Mouse (Mus musculus) limb, embryonic 14.5 days (tissue): ENCODE measurements at regions not wholly inside any gene's neighbourhood (a gene's known extent, or its start where the extent isn't known, plus 50 kb on each side); places are given as distances from the start of the nearest gene placed in this dataset.

ENCODE experiments used
- ATAC-seq: fragments of 200-750 bp; cut with Nextera tagmentation; 2 replicates; pipeline ENCODE4 v1.8.0; 2017; ENCODE audit warnings: low read depth, moderate number of reproducible peaks, moderate TSS enrichment; ENCODE audit not compliant: low FRiP score
- DNase-seq: peaks from one replicate; pipeline ENCODE4 v3.0.0-alpha.2; 2015; ENCODE audit warnings: low spot score
- H3K27ac ChIP-seq: fragments of 300-500 bp; sonication (generic); replicated peaks from 2 replicates; pipeline ENCODE4 v1.5.1; 2014; ENCODE audit warnings: low read depth, mild to moderate bottlenecking, low read length, moderate library complexity, mixed read lengths
- H3K27me3 ChIP-seq: fragments of 300-500 bp; sonication (generic); 2 replicates; pipeline ENCODE4 v1.6.1; 2014; ENCODE audit warnings: low read length, mixed read lengths; ENCODE audit not compliant: control insufficient read depth, insufficient read depth
- H3K36me3 ChIP-seq: fragments of 300-500 bp; sonication (generic); 2 replicates; pipeline ENCODE4 v1.6.1; 2014; ENCODE audit warnings: mild to moderate bottlenecking, low read length, moderate library complexity, mixed read lengths; ENCODE audit not compliant: control insufficient read depth, insufficient read depth
- H3K4me1 ChIP-seq: fragments of 300-500 bp; sonication (generic); 2 replicates; pipeline ENCODE4 v1.6.1; 2014; ENCODE audit warnings: antibody characterized with exemption, low read length, mixed read lengths; ENCODE audit not compliant: control insufficient read depth, insufficient read depth
- H3K4me2 ChIP-seq: fragments of 300-500 bp; sonication (generic); replicated peaks from 2 replicates; pipeline ENCODE4 v1.6.1; 2014; ENCODE audit warnings: low read depth, mild to moderate bottlenecking, low read length, moderate library complexity; ENCODE audit not compliant: severe bottlenecking
- H3K4me3 ChIP-seq: fragments of 300-500 bp; sonication (generic); replicated peaks from 2 replicates; pipeline ENCODE4 v1.5.1; 2014; ENCODE audit warnings: low read length
- H3K9ac ChIP-seq: fragments of 300-500 bp; sonication (generic); 2 replicates; pipeline ENCODE4 v1.6.1; 2014; ENCODE audit warnings: mild to moderate bottlenecking, low read depth, low read length, moderate library complexity; ENCODE audit not compliant: severe bottlenecking
- H3K9me3 ChIP-seq: fragments of 300-500 bp; sonication (generic); 2 replicates; pipeline ENCODE4 v1.6.1; 2016; ENCODE audit warnings: low read length; ENCODE audit not compliant: control insufficient read depth
- POLR2A ChIP-seq: fragments of 200-500 bp; IDR thresholded peaks from 2 replicates; pipeline ENCODE4 v1.8.0; 2012; ENCODE audit warnings: inconsistent platforms, mild to moderate bottlenecking, moderate library complexity, borderline replicate concordance; ENCODE audit not compliant: insufficient read depth, insufficient read length; ENCODE audit errors: extremely low read depth
- WGBS: fragments of 180-500 bp; shearing (Covaris S2); extraction: QIAGEN DNeasy Blood & Tissue Kit; methylation state at CpG from one replicate; pipeline ENCODE4 v1.1.7; 2014; 5-methylcytosine and 5-hydroxymethylcytosine counted together

DNA sequence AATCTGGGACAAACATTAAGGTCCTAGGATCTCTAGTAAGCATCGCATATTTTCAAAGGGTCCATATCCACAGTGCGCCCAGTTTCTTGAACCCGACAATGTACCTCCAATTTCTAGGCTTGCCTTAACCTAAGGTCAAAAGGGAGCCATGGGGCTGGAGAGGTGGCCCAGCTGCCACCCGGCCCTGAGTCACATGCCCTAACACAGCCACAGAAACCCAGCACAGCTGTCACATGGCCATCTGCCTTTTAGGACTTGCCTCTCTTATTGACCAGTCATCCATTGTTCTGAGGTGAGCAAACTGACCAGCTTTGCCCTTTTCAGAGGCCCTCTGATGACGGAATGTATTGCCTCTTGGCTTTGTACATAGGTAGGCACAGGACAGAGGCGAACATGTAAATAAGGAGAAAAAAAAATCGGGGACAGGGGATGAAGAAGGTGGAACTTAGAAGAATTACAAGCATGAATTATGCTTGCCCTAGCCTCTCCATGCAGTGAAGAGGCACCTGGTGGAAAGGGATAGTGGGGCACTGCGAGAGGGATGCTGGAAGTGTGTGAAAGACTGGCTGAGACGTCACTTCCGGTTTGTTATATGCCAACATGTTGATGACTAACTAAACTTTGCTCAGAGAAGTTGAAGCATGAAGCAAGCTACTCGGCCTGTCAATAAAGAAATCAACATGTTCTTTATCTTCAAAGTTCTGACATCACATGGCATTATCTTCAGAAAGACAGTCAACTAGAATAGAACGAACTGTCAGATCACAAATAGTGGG lies 84.3 kb upstream of the Nap1l1 start:
- no peak for ATAC-seq
- 86% methylated on average over 12 of the region's 12 CpGs for WGBS
- Histone ChIP-seq H3K4me2 (no peak overlapping the region), H3K4me3 (no peak overlapping the region), H3K9me3 (no peaks in the 10 kb centered on the region), H3K27me3 (no peaks in the 10 kb centered on the region), H3K9ac (no peak overlapping the region), H3K36me3 (no peaks in the 10 kb centered on the region), H3K27ac (no peak overlapping the region), H3K4me1 (peaks cover 11% of the 10 kb centered on the region)
- no peak for DNase-seq
- TF ChIP-seq POLR2A: no peak

DNA sequence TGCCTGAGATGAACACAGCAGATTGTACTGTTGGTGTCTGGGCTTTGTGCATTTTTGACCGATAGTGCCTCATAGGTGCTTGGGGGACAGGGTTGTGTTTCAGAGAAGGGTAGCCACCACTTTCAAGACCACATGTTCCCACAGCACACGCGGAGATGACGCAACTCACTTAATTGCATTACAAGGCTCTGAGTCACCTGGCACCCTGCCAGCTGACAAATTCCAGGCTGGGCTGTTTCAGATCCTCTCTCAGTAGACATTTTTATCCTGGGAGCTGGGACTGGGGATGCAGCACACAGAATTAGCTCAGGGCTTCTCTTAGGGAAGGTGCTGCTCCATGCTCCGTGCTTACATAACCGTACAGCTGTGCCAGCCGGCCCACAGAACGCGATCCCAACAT lies 83.1 kb upstream of the Nap1l1 start:
- no peak for TF ChIP-seq POLR2A
- ATAC-seq: peak; percentile 87
- H3K4me2 ChIP-seq: peak overlapping the region; percentile 20; the same call in 1 of the 2 replicates
- peak overlapping the region; percentile 50; the same call in 1 of the 2 replicates for H3K27ac ChIP-seq
- no peaks in the 10 kb centered on the region for H3K36me3 ChIP-seq
- 27% methylated on average over 9 of the region's 9 CpGs for WGBS
- no peak overlapping the region for H3K9ac ChIP-seq
- H3K9me3 ChIP-seq: no peaks in the 10 kb centered on the region
- H3K4me1 ChIP-seq: peaks cover 11% of the 10 kb centered on the region
- no peaks in the 10 kb centered on the region for H3K27me3 ChIP-seq
- peak; percentile 93 for DNase-seq
- no peak overlapping the region for H3K4me3 ChIP-seq

DNA sequence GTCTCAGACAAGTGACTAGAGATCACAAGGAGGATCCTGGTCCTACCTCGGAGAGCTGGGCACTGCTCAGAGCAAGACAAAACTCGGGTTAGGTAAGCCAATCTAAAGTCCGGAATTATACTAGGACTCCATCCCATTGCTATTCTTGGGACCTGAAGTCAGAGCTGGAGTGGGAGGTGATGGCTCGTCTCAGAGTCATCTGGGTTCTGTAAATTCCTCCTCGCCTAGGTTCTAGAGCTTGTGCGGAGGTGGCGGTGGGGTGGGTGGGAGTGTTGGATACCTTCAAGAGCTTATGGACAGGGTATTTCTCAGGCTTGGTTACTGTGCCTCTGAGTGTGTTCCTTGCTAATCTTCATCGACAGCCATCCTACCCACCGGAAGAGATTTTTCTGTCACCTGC lies 78.6 kb upstream of the Nap1l1 start:
- no peaks in the 10 kb centered on the region for H3K9me3 ChIP-seq
- ATAC-seq (no peak), DNase-seq (no peak)
- TF ChIP-seq POLR2A: no peak
- WGBS: 94% methylated on average over 9 of the region's 9 CpGs
- H3K9ac ChIP-seq: no peak overlapping the region
- no peaks in the 10 kb centered on the region for H3K27me3 ChIP-seq
- H3K4me2 ChIP-seq: no peak overlapping the region
- H3K36me3 ChIP-seq: no peaks in the 10 kb centered on the region
- no peak overlapping the region for H3K27ac ChIP-seq
- peaks cover 14% of the 10 kb centered on the region for H3K4me1 ChIP-seq
- no peak overlapping the region for H3K4me3 ChIP-seq

DNA sequence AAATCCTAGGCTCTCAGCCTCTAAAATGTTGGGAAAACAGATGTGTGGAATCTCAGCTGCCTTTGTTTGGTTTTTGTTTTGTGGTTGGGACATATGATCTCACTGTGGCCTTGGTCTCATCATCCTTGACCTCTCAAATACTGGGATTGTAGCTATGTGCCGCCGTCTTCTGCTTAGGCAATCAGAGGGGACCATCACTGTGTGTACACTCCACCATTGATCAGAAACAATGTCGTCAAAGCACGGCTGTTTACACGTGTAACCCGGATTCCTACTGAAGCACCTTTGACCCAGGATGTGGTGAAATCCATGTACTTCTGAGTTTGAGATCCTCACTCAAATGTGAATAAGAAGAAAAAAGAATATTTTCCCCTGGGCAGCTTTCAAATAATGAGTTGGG lies 68.0 kb upstream of the Nap1l1 start:
- no peak for TF ChIP-seq POLR2A
- no peak overlapping the region for H3K9ac ChIP-seq
- H3K9me3 ChIP-seq: no peaks in the 10 kb centered on the region
- H3K27ac ChIP-seq: no peak overlapping the region
- ATAC-seq: no peak
- no peak overlapping the region for H3K4me2 ChIP-seq
- no peak for DNase-seq
- H3K4me1 ChIP-seq: no peaks in the 10 kb centered on the region
- no peak overlapping the region for H3K4me3 ChIP-seq
- no peaks in the 10 kb centered on the region for H3K27me3 ChIP-seq
- H3K36me3 ChIP-seq: no peaks in the 10 kb centered on the region
- WGBS: 88% methylated on average over 6 of the region's 6 CpGs

DNA sequence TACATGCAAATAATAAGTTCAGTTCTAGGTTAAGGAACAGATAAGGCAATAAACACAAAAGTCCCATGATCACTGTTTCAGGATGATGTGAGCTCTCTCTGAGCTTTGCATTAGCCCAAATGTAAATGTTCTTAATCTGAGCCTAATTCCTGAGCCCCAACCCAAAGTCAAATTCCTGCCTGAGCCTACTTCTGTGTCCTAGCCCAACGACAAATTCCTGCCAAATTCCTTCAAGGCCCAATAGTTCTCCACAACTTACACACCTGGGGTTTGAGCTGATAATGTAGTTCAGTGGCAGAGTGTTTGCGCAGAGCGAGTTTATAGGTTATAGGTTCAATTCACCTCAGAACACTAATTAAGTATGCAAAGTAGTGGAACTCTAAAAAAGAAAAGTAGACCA lies 64.1 kb upstream of the Nap1l1 start:
- Histone ChIP-seq H3K9ac (no peak overlapping the region), H3K27ac (no peak overlapping the region), H3K27me3 (no peaks in the 10 kb centered on the region), H3K36me3 (no peaks in the 10 kb centered on the region), H3K4me3 (no peak overlapping the region), H3K9me3 (no peaks in the 10 kb centered on the region), H3K4me2 (no peak overlapping the region), H3K4me1 (no peaks in the 10 kb centered on the region)
- TF ChIP-seq POLR2A: no peak
- no peak for ATAC-seq
- DNase-seq: no peak
- WGBS: 66% methylated on average over 3 of the region's 3 CpGs
